Mouse (Mus musculus) stomach, postnatal 0 days (tissue): Measurements from ENCODE around the gene Lmbrd1.

Experiments
- CTCF ChIP-seq: IDR thresholded peaks from 2 replicates; pipeline ENCODE4 v1.5.1; 2016; ENCODE audit warnings: antibody characterized with exemption, low read depth, mild to moderate bottlenecking, moderate library complexity
- EP300 ChIP-seq: optimal IDR thresholded peaks from 2 replicates; pipeline ENCODE3; 2016; ENCODE audit warnings: antibody characterized with exemption

DNA sequence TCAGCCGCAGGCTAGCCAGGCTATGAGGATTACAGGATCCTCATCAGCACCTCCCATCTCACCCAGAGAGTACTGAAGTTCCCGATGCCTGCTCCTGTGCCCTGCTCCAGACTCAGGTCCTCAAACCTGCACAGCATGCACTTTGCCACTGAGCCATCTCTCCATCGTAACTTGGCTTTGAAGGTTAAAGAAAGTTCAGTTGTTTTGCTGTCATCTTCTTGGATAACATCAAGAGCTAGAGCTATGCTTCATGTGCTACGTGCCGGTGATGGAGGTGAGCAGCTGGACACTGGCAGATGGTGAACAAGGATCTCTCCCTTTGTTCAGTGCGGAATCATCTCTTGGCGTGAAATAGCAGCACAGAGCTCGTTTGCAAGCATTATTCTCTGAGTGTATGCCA, 80.1 kb downstream of the Lmbrd1 start:
- TF ChIP-seq CTCF = no peak
- TF ChIP-seq EP300 = no peak
